Mouse (Mus musculus): ENCODE results near the gene Nipal1.

Nipal1 gene

GRCm38 (mm10) chr5:72665281-72665680 lies 17.7 kb downstream of the Nipal1 start:
- peak; percentile 31 to 49 for DNase-seq (ENCODE audit: low spot score in 2 of 2)

- no peak for DNase-seq (ENCODE audit: low spot score in 2 of 2)
Observed at GRCm38 (mm10) chr5:72666428-72666827, 18.8 kb downstream of the Nipal1 start.

GRCm38 (mm10) chr5:72668351-72668750 lies 20.8 kb downstream of the Nipal1 start:
- no peak for DNase-seq (ENCODE audit: low spot score in 2 of 2)

- no peak for DNase-seq (ENCODE audit: low spot score in 2 of 2)
Observed at GRCm38 (mm10) chr5:72671017-72671699, 23.6 kb downstream of the Nipal1 start.

- no peak for DNase-seq (ENCODE audit: low spot score in 2 of 2)
Observed at GRCm38 (mm10) chr5:72674994-72675542, 27.5 kb downstream of the Nipal1 start.

- DNase-seq (ENCODE audit: low spot score in 2 of 2) = no peak
Observed at GRCm38 (mm10) chr5:72681451-72681850, 33.9 kb downstream of the Nipal1 start.

GRCm38 (mm10) chr5:72689556-72689955 lies 42.0 kb downstream of the Nipal1 start:
- DNase-seq (ENCODE audit: low spot score in 2 of 2) = no peak

- DNase-seq (ENCODE audit: low spot score in 2 of 2) = no peak
Observed at GRCm38 (mm10) chr5:72690516-72690915, 42.9 kb downstream of the Nipal1 start.

GRCm38 (mm10) chr5:72694684-72695083 lies 47.1 kb downstream of the Nipal1 start:
- DNase-seq (ENCODE audit: low spot score in 2 of 2) = no peak

- DNase-seq (ENCODE audit: low spot score in 2 of 2) = peak; percentile 10 to 59
Observed at GRCm38 (mm10) chr5:72696491-72696890, 48.9 kb downstream of the Nipal1 start.

- DNase-seq (ENCODE audit: low spot score in 2 of 2) = no peak
Observed at GRCm38 (mm10) chr5:72698343-72698742, 50.7 kb downstream of the Nipal1 start.

- peak; percentile 6 to 17 for DNase-seq (ENCODE audit: low spot score in 2 of 2)
Observed at GRCm38 (mm10) chr5:72698818-72699499, 51.4 kb downstream of the Nipal1 start.

GRCm38 (mm10) chr5:72699500-72699818 lies 51.9 kb downstream of the Nipal1 start:
- peak in 1 of 2 experiments; percentile 9 for DNase-seq (ENCODE audit: low spot score in 2 of 2)

GRCm38 (mm10) chr5:72702202-72702601 lies 54.6 kb downstream of the Nipal1 start:
- DNase-seq (ENCODE audit: low spot score in 2 of 2) = no peak

- DNase-seq (ENCODE audit: low spot score in 2 of 2) = no peak
Observed at GRCm38 (mm10) chr5:72706095-72706494, 58.5 kb downstream of the Nipal1 start.

- DNase-seq (ENCODE audit: low spot score in 2 of 2) = no peak
Observed at GRCm38 (mm10) chr5:72706722-72707121, 59.1 kb downstream of the Nipal1 start.

- no peak for DNase-seq (ENCODE audit: low spot score in 2 of 2)
Observed at GRCm38 (mm10) chr5:72709451-72709850, 61.9 kb downstream of the Nipal1 start.

- DNase-seq (ENCODE audit: low spot score in 2 of 2) = no peak
Observed at GRCm38 (mm10) chr5:72709976-72710375, 62.4 kb downstream of the Nipal1 start.

GRCm38 (mm10) chr5:72710572-72711278 lies 63.1 kb downstream of the Nipal1 start:
- DNase-seq (ENCODE audit: low spot score in 2 of 2) = peak; percentile 64 to 75

GRCm38 (mm10) chr5:72720587-72720986 lies 73.0 kb downstream of the Nipal1 start:
- no peak for DNase-seq (ENCODE audit: low spot score in 2 of 2)

All from frontal cortex, postnatal 36 days (tissue).